Mouse (Mus musculus) hindbrain, embryonic 10.5 days (tissue): Measurements from ENCODE around the gene Srp14. TPM values are rescaled to one million over a fixed set of nuclear protein-coding genes. Genes with fewer than 3 reads are reported as not detected.

Experiments used
- DNase-seq: peaks from one replicate; pipeline ENCODE4 v3.0.0-alpha.2; 2017; ENCODE audit warnings: low spot score
- H3K27ac ChIP-seq: fragments of 300-500 bp; sonication (generic); 2 replicates; pipeline ENCODE4 v1.5.1; 2016; ENCODE audit warnings: mild to moderate bottlenecking, moderate library complexity
- H3K27me3 ChIP-seq: fragments of 300-500 bp; sonication (generic); 2 replicates; pipeline ENCODE4 v1.6.1; 2016; ENCODE audit warnings: mild to moderate bottlenecking; ENCODE audit not compliant: poor library complexity, insufficient read depth, severe bottlenecking
- H3K36me3 ChIP-seq: fragments of 300-500 bp; sonication (generic); 2 replicates; pipeline ENCODE4 v1.6.1; 2016; ENCODE audit warnings: mild to moderate bottlenecking, moderate library complexity
- H3K4me1 ChIP-seq: fragments of 300-500 bp; sonication (generic); replicated peaks from 2 replicates; pipeline ENCODE4 v1.6.1; 2016; ENCODE audit warnings: mild to moderate bottlenecking
- H3K4me3 ChIP-seq: fragments of 300-500 bp; sonication (generic); 2 replicates; pipeline ENCODE4 v1.5.1; 2016; ENCODE audit warnings: mild to moderate bottlenecking, moderate library complexity
- H3K9me3 ChIP-seq: fragments of 300-500 bp; sonication (generic); 2 replicates; pipeline ENCODE4 v1.6.1; 2016; ENCODE audit warnings: mild to moderate bottlenecking, moderate library complexity
- WGBS: fragments of 180-500 bp; shearing (Covaris S2); methylation state at CpG from one replicate; pipeline ENCODE4 v1.1.7; 2016; 5-methylcytosine and 5-hydroxymethylcytosine counted together
- polyA plus RNA-seq: library from polyadenylated mRNA; unstranded; fragments of >200 nt; fragmentation: Nextera tagmentation; extraction: Ambion mirVana; gene quantifications from 2 replicates; pipeline ENCODE4 v1.2.1, GENCODE M21; 2016

The Srp14 gene
- polyA plus RNA-seq, 1 experiment from 2014 or later: 316 TPM

- peaks cover 57% of the 10 kb centered on the region for H3K36me3 ChIP-seq
- WGBS: 67% methylated on average over 12 of the region's 12 CpGs
- peaks cover 5% of the 10 kb centered on the region; the same call in 1 of the 2 replicates for H3K4me1 ChIP-seq
- no peak overlapping the region for H3K4me3 ChIP-seq
- DNase-seq: no peak
- no peak overlapping the region for H3K27ac ChIP-seq
- H3K27me3 ChIP-seq: no peaks in the 10 kb centered on the region
- H3K9me3 ChIP-seq: no peaks in the 10 kb centered on the region
Measured at GRCm38 (mm10) chr2:118448181-118448580, 31.3 kb downstream of the Srp14 start.

DNA sequence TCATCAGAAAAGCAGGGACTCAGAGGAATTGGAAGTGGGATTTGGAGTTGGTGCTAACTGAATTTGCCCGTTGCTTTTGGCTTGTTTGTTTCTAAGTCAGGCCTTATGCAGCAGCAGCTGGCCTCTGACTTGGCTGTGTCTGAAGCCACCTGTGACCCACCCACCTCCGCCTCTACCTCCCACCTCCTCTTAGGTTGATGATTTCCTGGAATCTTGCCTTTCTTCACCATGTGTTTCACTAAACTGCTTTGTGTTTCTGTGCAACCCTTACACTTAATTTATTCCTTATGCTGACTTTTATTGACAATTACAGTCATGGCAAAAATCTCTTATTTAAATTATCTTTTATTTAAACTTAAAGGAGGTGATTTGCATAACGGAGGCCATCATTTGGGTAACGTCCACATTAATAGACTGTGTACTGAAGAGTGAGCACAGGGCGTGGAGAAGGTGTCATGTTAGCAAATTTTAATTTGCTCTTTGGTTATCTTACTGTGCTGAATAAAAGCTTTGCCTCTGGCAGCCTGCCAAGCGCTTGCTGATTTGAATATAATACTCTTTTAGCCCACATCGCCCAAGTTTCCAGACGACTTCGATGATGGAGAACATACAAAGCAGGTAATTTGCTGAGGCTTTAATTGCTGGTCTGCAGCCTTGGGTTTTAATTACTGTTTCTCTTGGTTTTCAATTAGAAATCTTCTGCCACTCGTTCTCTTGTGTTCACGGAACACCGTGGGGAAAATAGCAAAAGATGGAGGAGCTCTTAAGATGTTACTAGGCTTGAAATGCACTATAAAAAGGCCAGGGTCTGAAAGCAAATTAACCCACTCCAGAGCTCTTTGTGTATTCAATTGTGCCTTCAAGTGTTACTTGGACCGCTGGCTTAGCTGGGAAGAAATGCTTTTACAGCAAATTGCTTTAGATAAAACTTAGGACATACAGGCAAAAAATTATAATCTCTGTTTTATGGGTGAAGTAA lies 33.5 kb downstream of the Srp14 start:
- Histone ChIP-seq H3K4me1 (peaks cover 21% of the 10 kb centered on the region), H3K36me3 (peaks cover 54% of the 10 kb centered on the region), H3K4me3 (no peak overlapping the region), H3K9me3 (no peaks in the 10 kb centered on the region), H3K27me3 (no peaks in the 10 kb centered on the region), H3K27ac (no peak overlapping the region)
- no peak for DNase-seq
- 86% methylated on average over 13 of the region's 13 CpGs for WGBS

GRCm38 (mm10) chr2:118442723-118443122 lies 36.8 kb downstream of the Srp14 start:
- Histone ChIP-seq H3K4me3 (no peak overlapping the region), H3K36me3 (peaks cover 52% of the 10 kb centered on the region), H3K9me3 (no peaks in the 10 kb centered on the region), H3K27me3 (no peaks in the 10 kb centered on the region), H3K27ac (no peak overlapping the region), H3K4me1 (peaks cover 24% of the 10 kb centered on the region)
- WGBS: 95% methylated on average over 4 of the region's 4 CpGs
- DNase-seq: no peak

DNA sequence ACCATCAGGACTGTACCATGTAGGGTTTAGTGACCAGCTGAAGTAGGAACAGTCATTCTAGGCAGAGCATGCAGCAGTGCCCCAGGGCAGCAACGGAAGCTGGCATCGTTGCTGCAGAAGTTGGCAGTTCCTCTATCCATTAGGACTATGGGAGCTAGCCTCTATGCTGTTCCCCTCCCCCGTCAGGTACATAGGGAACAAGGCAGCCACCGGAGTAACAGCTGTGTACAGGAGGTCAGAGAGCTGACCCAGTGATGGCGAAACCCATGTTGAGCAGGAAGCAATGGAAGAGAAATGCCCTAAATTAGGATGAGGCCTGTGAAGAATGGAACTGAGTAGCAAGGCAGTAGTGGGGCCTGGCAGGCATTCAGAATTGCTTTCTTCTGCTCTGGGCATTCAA lies 37.3 kb downstream of the Srp14 start:
- H3K4me1 ChIP-seq: peaks cover 24% of the 10 kb centered on the region
- WGBS: 79% methylated on average over 5 of the region's 5 CpGs
- peak overlapping the region; percentile 77 for H3K27ac ChIP-seq
- peaks cover 58% of the 10 kb centered on the region for H3K36me3 ChIP-seq
- no peak overlapping the region for H3K4me3 ChIP-seq
- H3K27me3 ChIP-seq: no peaks in the 10 kb centered on the region
- no peaks in the 10 kb centered on the region for H3K9me3 ChIP-seq
- no peak for DNase-seq

DNA sequence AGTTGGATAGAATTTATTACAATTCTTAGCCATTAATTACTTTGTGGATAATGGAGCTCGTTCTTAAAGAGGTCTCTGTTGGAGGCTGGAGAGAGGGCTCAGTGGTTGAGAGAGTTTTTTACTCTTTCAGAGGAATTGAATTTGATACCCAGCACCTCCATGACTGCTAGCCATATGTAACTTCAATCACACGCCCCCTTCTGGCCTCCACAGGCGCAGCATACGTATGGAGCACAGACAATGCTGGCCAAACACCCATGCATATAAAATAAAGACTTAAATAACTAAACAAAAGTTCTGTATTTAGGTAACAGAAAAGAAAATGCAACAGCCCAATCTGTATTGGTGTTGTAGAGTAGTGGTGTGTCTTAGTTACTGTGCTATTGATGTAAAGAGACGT lies 47.9 kb downstream of the Srp14 start:
- no peaks in the 10 kb centered on the region for H3K27me3 ChIP-seq
- 69% methylated on average over 5 of the region's 5 CpGs for WGBS
- peak; percentile 36 for DNase-seq
- H3K36me3 ChIP-seq: peaks cover 92% of the 10 kb centered on the region
- no peak overlapping the region for H3K4me3 ChIP-seq
- 0 out of 2 replicates have a peak, but pooled peaks cover 2% of the 10 kb centered on the region for H3K9me3 ChIP-seq
- H3K4me1 ChIP-seq: no peaks in the 10 kb centered on the region
- no peak overlapping the region for H3K27ac ChIP-seq

DNA sequence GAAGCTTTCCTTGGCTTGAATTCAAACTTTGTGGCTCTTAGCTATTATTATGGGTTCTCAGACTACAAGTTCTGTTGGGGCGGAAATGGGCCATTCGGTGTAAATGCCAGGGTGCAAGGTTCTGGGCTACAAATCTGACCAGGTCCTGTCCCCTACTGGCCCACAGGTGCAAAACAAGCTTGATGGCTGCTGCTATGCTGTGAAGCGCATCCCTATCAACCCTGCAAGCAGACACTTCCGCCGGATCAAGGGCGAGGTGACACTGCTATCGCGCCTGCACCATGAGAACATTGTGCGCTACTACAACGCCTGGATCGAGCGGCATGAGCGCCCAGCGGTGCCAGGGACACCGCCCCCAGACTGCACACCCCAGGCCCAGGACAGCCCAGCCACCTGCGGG lies 48.9 kb downstream of the Srp14 start:
- no peak for DNase-seq
- Histone ChIP-seq H3K27ac (no peak overlapping the region; the same call in 1 of the 2 replicates), H3K4me1 (no peaks in the 10 kb centered on the region), H3K9me3 (no peaks in the 10 kb centered on the region), H3K27me3 (no peaks in the 10 kb centered on the region), H3K36me3 (peaks cover 92% of the 10 kb centered on the region), H3K4me3 (no peak overlapping the region)
- 82% methylated on average over 16 of the region's 16 CpGs for WGBS

- Histone ChIP-seq H3K4me1 (no peaks in the 10 kb centered on the region), H3K4me3 (no peak overlapping the region), H3K36me3 (peaks cover 91% of the 10 kb centered on the region), H3K27me3 (no peaks in the 10 kb centered on the region), H3K27ac (no peak overlapping the region), H3K9me3 (no peaks in the 10 kb centered on the region)
- WGBS: 89% methylated on average over 9 of the region's 9 CpGs
- DNase-seq: no peak
Measured at GRCm38 (mm10) chr2:118429297-118429696, 50.2 kb downstream of the Srp14 start.

- Histone ChIP-seq H3K4me3 (no peak overlapping the region), H3K36me3 (peaks cover 85% of the 10 kb centered on the region), H3K4me1 (no peaks in the 10 kb centered on the region), H3K27ac (no peak overlapping the region), H3K9me3 (no peaks in the 10 kb centered on the region), H3K27me3 (no peaks in the 10 kb centered on the region)
- WGBS: 82% methylated on average over 6 of the region's 6 CpGs
- no peak for DNase-seq
Measured at GRCm38 (mm10) chr2:118428296-118428695, 51.2 kb downstream of the Srp14 start.

Other genes with a start within 250 kb of the Srp14 start
- 3.1 and 3.2 TPM in 2 replicates for gene Fsip1, start 222.7 kb downstream of the Srp14 start, polyA plus RNA-seq
- 0.39 TPM in 2 replicates for gene Gpr176, start 106.3 kb downstream of the Srp14 start, polyA plus RNA-seq
- 11.4 and 14.2 TPM in 2 replicates for gene Eif2ak4, start 91.1 kb downstream of the Srp14 start, polyA plus RNA-seq
- gene Bmf, start 70.0 kb upstream of the Srp14 start, polyA plus RNA-seq: 4.8 and 4.9 TPM in 2 replicates
- 98.9 and 137 TPM in 2 replicates for gene Bub1b, start 118.5 kb upstream of the Srp14 start, polyA plus RNA-seq
- 0.25 and 0.90 TPM in 2 replicates for gene Pak6, start 183.6 kb upstream of the Srp14 start, polyA plus RNA-seq
- not detected in 2 replicates for gene Ankrd63, start 224.3 kb upstream of the Srp14 start, polyA plus RNA-seq
- 0.31 and 0.43 TPM in 2 replicates for gene Plcb2, start 248.7 kb upstream of the Srp14 start, polyA plus RNA-seq